Mouse (Mus musculus) erythroid progenitor cell, adult 5-6 weeks (primary cell): ENCODE measurements around the gene Cass4. TPM values are rescaled to one million over a fixed set of nuclear protein-coding genes. Genes with fewer than 3 reads are reported as not detected.

Source experiments
- ATAC-seq: replicated peaks from 2 replicates; pipeline ENCODE4 v1.8.0; 2016; ENCODE audit warnings: moderate number of reproducible peaks, mild to moderate bottlenecking, moderate TSS enrichment, inconsistent platforms; ENCODE audit not compliant: poor library complexity, low FRiP score, severe bottlenecking
- total RNA-seq, 2 experiments: library from RNA; stranded (forward) in 1 of 2; stranded (reverse) in 1 of 2; fragments of 150-400 nt in 1 of 2; fragments of 186-747, 209-891 nt in 1 of 2; gene quantifications; 2 replicates each; pipeline versions ENCODE4 v1.2.3 to v1.2.4; 2015 to 2017; ENCODE audit warnings: low replicate concordance in 2 of 2

Cass4 gene
- total RNA-seq (2015; ENCODE audit: low replicate concordance): not detected in 2 replicates
- total RNA-seq (2017; ENCODE audit: low replicate concordance): 0.77 TPM in 1 of 2 replicates, not detected in the other

DNA sequence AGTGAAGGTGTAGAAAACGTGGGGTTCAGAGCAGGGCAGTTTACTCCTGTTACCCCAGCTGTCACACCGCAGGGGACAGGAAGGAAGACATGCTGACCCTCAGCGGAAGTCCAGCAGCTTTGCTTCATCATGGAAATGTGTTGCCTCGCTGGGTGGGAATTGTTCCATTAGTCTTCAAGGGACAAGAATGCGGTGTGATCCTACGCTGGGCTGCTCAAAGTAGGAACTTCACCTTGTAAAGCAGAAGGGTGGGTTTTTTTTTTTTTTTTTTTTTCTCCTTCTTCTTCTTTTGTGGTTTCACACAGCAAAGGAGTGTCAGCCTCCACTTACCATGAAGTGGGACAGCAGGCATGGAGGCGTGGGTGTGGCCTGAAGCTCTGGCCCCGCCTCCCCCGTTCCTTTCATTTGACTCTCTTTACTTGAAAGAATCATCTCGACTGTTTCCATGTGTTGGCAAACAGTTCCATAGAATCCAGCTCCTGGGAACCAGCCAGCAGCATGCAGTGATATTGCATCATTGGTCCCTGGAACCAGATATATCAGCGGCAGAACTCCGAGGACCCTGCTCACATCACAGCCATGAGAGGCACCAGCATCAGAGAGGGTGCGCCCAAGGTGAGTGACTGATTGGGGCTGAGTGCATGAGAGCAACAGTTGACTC lies at the start of gene Cass4:
Cass4 (plus strand) TSS at position 404 of the 661 bp plus-strand sequence.
- peak; percentile 69; the same call in 1 of the 2 replicates for ATAC-seq

DNA sequence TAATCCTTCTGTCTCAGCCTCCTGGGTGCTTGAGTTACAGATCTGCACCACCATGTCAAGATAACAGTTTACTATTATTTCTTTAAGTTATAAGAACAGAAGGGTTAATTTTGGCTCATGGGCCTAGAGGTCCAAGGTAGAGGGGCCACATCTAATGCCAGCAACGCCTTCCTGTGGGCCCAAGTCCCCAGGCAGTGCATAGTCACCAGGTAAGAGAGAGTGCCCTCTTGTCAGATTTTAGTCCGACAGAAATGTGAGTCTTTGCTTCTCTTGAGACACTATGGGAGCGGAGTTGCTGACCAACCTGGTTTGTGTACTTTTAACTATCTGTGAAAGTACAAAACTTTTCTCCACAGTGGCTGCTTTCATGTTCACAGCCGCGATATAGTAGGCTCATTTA lies 48.9 kb upstream of the Cass4 start:
- ATAC-seq: no peak

DNA sequence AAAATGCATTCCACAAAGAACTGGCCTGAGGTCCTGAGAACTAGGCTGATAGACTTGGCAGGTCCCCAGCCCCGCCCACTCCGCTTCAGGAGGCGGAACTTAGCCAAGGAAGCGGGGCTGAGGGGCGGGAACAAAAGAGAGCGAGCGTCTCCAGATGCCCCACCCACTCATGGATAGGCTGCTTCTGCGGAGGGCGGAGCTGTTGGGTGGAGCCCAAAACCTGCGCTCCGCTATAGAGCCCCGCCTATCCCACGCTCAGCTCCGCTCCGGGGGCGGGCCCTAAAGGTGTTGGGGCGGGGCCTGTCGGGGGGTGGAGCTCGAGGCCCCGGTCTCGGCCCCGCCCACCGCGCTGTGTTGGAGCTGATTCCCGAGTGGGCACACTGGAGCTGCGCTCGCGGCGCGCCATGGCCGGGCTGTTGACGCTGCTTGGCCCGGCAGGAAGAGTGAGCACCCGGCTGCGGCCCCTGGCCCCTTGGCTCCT lies 48.3 kb upstream of the Cass4 start, which contains the start of gene Fam210b:
Fam210b (plus strand) TSS at position 308 of the 481 bp plus-strand sequence.
- ATAC-seq: peak; percentile 71

DNA sequence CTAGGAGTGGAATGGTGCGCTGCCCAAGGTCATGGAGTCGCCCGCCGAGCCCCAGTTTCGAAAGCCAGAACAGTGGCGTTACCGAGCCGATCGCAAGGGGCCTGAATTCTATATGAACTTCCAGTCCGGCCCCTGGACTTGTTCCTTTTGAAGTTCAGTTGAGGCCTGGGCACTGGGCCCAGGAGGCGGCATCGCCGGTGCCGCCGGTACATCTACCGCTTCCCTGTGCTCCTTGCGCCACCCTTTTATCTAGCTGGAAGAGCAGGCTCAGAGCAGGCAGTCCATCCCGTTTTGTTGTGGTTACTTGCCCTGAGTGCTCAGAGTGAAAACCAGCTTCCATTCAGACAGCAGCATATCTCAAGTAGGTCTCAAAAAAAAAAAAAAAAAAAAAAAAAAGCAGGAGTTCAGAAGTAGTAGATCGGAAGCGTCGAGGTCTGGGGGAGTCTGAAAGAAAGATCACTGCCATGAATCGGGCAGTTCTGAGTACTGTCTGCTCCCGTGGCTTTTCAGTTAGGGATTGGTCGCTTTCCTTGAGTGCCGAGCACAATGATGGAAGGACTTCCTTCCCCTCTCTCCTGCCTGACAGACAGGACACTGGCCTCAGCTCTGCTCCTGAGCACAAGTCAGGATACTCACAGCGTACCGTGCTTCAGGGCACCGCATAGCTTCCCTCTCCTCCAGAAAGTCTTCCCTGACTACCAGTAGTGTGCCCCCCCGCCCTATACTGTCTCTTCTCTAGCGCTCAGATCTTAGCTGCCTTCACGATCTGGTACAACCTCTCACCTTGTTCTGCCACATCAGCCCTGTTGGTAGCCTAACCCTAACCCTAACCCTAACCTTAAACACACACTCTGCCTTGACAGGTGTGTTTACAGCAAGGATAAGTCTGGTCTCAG lies 47.3 kb upstream of the Cass4 start:
- ATAC-seq: no peak; the same call in 1 of the 2 replicates

DNA sequence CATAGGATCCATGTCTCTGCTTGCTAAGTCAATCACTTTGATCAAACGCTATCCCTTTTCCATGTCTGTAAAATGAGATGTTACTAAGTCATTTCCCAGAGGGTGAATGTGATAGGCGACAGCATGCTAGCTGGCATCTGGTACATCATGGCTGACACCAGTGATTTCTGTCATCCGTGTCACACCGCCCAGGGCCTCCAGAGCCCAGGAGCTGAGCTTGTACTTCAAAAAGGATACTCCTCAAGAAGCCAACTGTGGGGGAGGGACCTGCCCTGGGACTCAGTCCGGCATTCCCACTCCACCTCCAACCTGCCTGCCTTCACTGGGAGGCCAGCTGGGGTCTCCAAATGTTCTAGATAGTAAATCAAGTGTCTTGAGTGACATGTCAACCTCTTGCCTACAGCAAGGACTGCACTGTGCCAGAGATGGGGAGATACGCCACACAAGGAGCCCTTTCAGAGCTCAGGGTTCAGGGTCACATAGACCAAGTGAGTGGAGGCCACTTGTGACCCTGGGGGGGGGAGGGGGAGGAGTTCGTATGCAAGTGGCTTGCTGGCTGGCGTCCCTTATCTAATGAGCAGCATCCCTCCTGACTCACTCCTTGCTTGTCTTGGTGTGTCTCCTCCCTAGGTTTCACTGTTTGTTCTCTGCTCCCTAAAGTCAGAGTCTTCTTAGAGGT lies 46.5 kb upstream of the Cass4 start:
- ATAC-seq: peak; percentile 58

DNA sequence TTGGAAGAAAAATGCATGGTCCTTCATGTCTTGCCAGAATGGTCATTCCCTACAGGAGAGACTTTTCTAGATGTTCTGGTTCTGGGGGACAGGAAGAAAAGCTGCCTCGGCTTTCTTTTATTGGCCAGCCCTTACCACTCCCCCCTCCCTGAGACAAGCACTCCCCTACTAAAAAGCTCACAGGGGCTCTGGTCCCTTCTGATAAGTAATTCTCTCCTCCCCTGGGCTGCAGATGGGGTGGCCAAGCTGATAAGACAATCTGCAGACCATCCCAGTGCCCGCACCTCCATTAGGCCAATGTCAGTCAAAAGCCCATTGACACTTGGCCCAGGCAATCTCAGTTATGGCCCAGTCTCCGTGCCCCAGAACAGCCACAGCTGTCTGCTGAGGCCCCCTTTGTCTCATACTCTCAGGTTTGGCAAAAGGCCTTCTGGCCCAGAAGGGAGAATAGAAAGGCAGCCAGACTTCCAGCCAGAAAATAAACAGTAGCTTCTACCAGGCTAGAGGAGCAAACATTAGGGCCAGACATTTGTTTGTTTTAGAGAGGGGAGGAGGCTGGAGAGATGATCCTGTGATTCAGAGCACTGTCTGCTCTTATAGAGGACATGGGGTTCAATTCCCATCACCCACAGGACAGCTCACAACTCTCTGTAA lies 45.2 kb upstream of the Cass4 start:
- peak; percentile 69 for ATAC-seq

DNA sequence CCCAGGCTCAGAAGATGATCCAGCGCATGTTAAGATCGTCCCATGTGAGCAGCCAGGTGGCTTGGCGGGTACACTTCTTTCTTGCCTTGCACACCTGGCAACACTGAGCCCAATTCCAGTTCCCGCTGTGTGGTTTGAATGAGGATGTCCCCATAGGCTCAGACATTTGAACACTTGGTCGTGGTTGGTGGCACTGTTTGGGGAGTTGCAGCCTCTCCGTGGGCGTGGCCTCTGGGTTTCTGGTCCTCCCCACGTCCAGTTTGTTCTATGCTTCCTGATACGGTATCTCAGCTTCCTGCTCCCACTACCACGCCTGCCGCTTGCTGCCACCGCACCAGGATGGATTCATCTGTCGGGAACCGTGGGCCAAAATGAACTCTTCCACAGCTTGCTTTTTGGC lies 43.8 kb upstream of the Cass4 start:
- ATAC-seq: no peak

DNA sequence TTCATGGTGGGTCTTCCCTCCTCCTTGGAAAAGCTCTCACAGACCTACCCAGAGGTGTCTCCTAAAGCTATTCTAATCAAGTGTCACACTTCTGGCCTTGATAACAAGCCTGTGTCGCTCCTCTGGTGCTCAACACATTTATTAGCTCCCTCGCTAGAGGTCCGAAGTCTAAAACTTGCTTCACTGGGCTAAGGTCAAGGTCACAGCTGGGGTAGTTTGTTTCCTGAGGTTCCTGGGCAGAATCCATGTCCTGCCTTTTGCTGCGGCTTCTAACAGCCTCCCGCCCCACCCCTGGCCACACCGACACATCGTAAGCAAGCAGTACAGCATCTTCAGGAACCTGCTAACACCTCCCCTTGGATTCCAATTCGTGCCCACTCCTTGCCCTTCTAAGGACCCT lies 42.8 kb upstream of the Cass4 start:
- ATAC-seq: no peak

DNA sequence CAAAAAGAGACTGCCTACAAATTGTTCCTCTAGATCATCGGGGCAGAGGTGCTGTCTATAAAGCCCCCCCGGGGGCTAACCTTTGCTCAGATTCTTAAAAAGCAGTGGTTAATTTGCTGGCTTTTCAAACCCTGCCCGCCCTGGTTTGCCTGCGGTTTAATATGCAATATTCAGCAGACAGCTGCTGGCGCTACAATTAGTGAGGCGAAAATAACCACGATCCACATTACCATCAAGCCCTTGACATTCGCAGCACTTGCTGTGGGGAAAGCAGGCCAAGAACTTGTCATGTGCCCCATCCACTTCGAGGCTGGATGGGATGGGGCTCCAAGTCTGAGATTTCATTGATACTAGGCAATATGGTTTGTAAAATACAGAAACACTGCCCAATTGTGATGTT lies 40.4 kb upstream of the Cass4 start:
- ATAC-seq: no peak

DNA sequence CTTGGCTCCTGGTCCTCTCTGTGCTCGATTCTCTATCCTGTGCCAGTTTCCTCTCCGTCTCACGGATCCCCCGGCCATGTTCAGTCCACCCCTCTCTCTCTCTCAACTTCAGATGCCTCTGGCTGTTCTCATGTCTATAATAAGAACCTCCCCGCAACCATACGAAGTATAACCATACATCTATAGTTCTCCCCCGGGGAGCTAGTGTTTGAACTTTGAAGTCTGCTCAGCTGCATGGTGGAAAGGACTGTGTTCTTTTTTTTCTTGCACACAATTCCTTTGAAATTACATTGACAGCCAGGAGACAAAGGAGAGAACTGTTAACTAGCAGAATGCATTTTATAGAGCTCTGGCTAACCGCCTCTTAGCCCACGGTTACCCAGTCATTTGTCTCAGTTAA lies 38.8 kb upstream of the Cass4 start:
- no peak for ATAC-seq

DNA sequence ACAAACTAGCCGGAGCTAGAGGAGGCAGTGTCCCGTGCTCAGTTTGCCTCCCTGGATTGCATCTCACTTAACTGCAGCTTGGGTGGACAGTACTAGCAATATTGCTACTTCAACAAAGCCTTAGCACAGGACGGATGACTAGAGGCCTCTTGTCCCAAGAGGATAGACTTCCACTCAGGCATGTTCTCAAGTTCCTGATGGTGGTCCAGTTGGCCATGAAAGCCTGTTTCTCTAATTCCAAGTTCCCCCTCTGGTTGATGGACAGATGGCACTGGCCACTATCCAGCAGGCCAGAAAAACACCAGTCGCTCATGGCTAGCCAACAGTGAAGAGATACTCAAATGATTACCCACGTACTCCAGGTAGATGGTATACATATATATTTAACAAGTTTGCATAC lies 37.8 kb upstream of the Cass4 start:
- peak; percentile 9; the same call in 1 of the 2 replicates for ATAC-seq

DNA sequence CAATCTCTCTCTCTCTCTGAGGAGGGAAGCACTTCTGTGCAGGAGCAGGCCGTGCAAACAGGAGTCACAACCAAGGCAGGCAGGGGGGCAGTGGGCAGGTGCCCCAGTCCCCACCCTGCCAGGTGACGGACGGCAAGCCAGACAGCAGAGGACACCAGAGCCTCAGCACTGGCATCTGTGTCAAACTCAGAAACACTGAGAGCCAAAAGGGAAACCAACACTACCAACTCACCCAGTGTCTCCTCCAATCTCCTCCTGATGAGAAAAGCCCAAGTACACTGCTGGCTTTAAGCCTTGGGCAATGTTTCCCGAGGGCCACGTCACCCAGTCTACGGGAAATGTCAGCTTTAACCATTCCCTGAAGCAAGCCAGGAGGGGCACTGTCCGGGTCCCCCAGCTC lies 30.4 kb upstream of the Cass4 start:
- ATAC-seq: no peak

DNA sequence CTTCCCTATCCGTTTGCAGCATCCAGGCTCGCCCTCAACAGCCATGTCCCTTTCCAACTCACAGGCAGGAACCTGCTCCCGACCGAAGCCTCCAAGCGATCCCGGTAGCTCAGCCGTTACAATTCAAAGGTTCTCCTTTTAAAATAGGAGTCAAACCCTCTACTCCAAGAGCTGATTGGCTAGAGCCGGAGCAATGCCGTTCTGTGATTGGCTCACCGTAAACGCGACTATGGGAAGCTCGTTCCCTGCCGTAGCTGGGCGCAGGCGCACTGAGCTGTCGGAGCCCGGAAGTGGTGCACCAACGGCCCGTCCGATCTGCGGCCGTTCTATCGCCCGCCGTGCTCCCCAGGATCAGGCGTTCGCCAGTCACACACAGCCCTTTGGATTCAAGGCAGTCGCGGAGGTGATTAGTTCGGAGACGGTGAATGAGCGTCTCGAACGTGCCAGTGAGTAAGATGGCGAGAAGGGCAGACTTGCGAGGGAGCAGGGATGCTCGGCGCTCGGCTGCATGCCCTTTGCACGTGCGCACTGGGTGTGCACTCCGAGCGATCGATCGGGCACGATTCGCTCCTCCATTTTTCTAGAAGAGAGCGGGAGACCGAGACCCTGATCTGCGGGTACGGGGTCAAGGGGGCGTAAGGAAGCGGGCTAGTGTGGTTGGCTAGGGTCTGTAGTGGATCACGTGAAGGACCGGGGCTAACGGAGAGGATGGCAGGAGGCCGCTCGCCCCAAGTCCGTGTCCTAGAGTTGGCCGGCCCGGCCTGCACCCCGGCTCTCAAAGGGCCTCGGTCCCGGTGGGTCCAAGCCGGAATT lies 23.0 kb upstream of the Cass4 start, which contains the start of the genes Aurka and Cstf1:
Aurka (minus strand) TSS at position 125 of the 813 bp plus-strand sequence.
Cstf1 (plus strand) TSS at position 271 of the 813 bp plus-strand sequence.
- peak; percentile 94 for ATAC-seq

DNA sequence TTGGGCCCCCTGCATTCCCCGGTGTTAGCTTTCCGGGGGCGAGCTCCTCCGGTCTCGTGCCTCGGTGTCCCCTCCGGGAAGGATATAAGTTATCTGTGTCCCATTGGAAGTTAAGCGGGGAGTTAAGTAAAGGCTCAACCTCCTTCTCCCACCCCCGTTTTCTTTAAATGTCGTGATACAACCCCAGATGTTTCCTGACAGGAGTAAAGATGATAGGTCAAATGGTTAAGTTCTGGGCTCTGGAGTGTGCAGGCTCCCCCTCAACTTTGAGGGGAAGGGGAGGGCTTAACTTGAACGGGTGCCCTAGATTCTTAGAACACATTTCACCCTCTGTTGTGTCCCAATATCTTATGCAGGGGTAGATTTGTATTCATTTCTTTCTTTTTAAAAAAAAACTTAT lies 22.3 kb upstream of the Cass4 start:
- no peak for ATAC-seq

DNA sequence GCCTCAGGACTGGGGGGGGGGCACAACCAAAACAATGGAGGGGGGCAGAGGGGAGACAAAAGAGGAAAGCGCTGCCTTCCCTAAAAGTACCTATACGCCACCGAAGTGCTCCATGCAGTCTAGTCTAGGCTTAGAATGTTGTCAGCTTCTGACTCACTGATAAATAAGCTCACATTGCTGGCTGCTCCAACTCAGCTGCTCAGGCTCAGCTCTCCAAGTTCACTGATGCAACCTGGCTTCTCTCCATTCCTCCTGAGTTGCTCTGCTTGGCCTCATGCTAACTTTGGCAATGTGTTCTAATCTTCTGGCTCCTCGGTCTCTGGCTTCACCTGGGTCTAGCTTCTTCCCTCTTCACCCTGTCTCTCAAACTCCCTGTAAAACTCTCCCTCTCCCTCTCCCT lies 17.0 kb upstream of the Cass4 start:
- no peak for ATAC-seq

DNA sequence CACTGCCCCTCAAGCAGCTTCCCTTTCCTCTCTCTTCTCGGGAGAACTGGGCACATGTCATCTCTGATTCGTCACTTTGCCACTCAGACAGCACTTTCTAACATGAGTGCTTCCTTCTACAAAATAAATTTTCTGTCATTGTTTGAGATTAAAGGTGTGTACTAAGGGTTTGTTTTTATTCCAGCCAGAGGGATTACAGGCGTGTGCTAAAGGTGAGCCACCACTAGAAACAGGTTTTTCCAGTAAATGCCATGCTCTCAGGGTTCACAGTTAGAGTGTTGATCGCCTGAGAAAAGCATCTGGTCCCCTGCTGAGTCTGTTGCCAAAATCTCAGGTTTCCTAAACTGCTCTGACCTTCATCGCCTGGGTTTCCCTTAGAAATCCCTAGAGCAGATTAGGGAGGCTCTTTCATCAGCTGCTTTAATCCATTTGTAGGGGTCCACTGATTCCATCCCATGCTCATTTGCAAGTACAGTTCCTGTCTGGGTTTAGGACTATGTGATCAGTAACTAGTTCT lies 16.5 kb upstream of the Cass4 start:
- ATAC-seq: no peak

DNA sequence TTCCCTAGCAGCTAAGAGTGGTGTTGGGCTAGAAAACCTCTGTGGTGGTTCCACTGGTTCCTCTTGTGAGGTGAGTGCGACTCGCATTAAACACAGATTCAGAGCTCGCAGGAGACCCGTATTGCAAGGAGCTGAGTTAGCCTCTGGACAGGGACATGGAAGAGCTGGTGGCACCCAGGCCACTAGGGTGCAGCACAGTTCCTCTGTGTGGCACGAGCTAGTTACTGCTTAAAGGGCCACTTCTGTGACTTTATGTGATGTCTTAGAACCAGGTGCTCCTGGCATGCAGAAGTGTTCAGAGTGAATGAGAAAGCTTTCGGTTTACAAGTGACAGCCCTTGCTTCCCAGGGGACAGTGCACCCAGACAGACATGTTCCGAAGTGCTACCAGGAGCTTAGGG lies 15.3 kb upstream of the Cass4 start:
- no peak for ATAC-seq

DNA sequence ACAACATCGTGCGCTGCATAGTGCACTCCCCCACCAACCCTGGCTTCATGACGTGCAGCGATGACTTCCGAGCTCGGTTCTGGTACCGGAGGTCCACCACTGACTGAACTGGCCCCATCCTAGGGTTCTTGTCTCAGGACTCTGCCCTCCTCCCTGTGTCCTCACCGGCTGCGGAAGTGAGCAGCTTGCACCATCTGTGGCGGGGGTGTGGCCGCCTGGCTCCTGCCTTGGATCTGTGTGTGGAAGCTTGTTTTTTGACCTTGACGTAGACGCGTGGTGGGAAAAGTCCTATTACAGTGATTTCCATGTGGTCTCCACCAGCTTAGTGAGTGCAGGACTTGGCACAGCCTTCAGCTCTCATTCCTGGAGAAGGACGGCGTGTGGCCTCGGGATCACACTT lies 13.1 kb upstream of the Cass4 start:
- ATAC-seq: no peak

DNA sequence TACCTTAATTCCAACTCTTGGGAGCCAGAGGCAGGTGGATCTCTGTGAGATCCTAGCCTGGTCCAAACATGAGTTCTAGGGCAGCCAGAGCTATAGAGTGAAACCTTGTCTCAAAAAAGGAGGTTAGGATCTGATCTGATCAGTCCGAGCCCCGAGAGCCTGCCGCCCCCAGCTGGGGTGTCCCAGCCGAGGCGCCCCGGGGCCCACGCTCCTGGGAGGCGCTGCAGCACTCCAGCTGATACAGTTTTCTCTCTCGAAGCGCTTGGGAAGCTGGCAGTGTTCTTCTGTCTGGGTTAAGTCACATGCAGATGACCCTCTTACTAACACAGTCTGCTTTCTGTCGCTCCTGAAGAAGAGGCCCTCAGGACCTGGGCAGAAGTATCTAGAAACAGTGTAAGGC lies 12.3 kb upstream of the Cass4 start:
- no peak for ATAC-seq
